Mouse (Mus musculus) right cerebral cortex, adult 18-20 months (tissue): Measurements from ENCODE around the gene Serpinb2.

ENCODE experiments used
- DNase-seq: peaks from one replicate; pipeline ENCODE4 v3.0.0; 2022; ENCODE audit warnings: mixed read lengths

Serpinb2 gene

DNA sequence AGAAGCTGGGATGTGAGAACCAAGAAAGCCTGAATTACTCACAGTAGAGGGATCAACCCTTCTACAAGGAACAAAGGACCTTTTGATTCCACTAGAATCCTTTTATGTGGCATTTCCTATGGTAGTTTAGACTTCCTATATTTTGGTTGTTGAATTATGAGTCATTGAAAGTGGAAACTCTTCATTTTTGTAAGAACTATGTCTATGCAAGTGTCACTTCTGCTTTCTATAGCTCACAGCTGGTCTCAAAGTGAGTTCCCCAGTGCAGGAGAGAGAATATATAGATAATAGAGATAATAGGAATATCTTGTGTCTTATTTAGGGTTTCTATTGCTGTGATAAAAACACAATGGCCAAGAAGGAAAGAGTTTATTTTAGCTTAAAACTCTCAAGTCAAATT lies 71.7 kb downstream of the Serpinb2 start:
- DNase-seq, result no peak

DNA sequence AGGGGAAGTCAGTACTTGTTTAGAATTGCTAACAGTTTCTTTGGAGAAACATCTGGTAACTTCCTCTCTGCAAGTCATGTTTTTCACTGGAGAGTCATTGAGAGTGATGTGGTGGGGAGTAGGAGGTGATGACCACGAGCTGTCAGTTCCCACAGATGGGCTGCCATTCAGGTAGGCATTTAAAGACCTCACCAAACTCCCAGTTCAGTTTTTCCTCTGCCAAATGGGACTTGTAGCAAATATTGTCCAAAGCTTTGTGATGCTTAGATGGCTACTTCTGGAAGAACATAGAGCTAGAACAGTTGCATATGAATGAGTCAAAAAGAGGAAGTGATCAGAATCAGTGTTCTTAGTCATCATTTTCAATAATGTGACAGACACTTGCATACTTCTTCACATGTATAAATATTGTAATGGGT lies 72.7 kb downstream of the Serpinb2 start:
- no peak for DNase-seq

DNA sequence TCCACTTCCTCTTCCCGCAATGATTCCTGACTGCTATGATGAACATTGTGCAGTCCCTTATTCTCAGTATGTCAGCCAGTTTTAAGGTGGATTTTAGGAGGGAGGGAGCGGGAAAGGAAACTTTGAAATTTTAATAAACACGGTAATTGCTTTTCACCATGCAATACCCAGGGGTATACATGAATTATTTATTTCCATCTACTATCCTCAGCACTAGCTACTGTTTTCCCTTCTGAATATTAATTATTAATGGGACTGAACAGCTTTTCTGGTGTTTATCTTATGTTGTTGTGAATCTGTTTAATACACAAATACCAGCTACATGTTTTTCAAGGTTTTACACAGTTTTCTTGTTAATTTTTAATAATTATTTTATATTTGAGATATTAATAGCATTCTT lies 73.7 kb downstream of the Serpinb2 start:
- no peak for DNase-seq
